In genomic region chr15:81698532-81698931, GRCm38 (mm10) we compare ENCODE assay signal across 19 mouse cellular contexts. TPM values are rescaled to one million over a fixed set of nuclear protein-coding genes. Genes with fewer than 3 reads are reported as not detected.
DNase-seq lines count a peak whose midpoint lies in the region; ATAC-seq and TF ChIP-seq lines count a peak whose summit lies in the region.
"Had no signal": no experiment of that assay in that cellular context is flagged by ENCODE, and none has a peak within 500 bp of the region (broad histone marks: within the 10 kb centered on the region; RNA-seq: fewer than 3 reads in every experiment).

No protein-coding gene starts in this region.

- peaks cover 15% of the 10 kb centered on the region for H3K36me3 ChIP-seq in lung, embryonic 14.5 days (ENCODE audit: insufficient read depth)
- H3K36me3 ChIP-seq in C2C12 (ENCODE audit: control insufficient read depth, insufficient read depth) (peaks cover 20% of the 10 kb centered on the region), myocyte (ENCODE audit: control insufficient read depth, insufficient read depth) (peaks cover 6% of the 10 kb centered on the region)
- H3K36me3 ChIP-seq: midbrain, embryonic 15.5 days had no signal

- peaks cover 23% of the 10 kb centered on the region for H3K27me3 ChIP-seq in lung, embryonic 14.5 days (ENCODE audit: insufficient read depth, low read length)
- H3K27me3 ChIP-seq in C2C12 (ENCODE audit: control insufficient read depth, insufficient read depth, insufficient read length) = peaks cover under 1% of the 10 kb centered on the region
- H3K27me3 ChIP-seq in myocyte (ENCODE audit: control insufficient read depth, insufficient read depth, insufficient read length) = peaks cover 12% of the 10 kb centered on the region

- no peaks in the 10 kb centered on the region for H3K9me3 ChIP-seq in lung, embryonic 14.5 days (ENCODE audit: low read depth, low read length)
- H3K9me3 ChIP-seq: embryonic facial prominence, embryonic 13.5 days; forebrain, embryonic 13.5 days; hindbrain, embryonic 12.5 days; kidney, embryonic 15.5 days; limb, embryonic 13.5 days; lung, embryonic 15.5 days; midbrain, embryonic 15.5 days had no signal

- H3K4me2 ChIP-seq in lung, embryonic 14.5 days = no peak overlapping the region
- H3K4me2 ChIP-seq in myocyte (ENCODE audit: low read depth) = no peak overlapping the region
- H3K4me2 ChIP-seq: embryonic facial prominence, embryonic 13.5 days; forebrain, embryonic 13.5 days; heart, embryonic 12.5 days; hindbrain, embryonic 12.5 days; kidney, embryonic 15.5 days; limb, embryonic 13.5 days; lung, embryonic 15.5 days; midbrain, embryonic 15.5 days had no signal

- no peak for TF ChIP-seq CTCF in lung, embryonic 14.5 days (IDR thresholded peaks at IDR 0.05; ENCODE audit: low read depth)
- no peak for TF ChIP-seq CTCF in lung, adult 2 months (IDR thresholded peaks at IDR 0.05; ENCODE audit: insufficient read depth, low read length)
- TF ChIP-seq CTCF in C2C12 (IDR thresholded peaks at IDR 0.05; ENCODE audit: control insufficient read depth, insufficient read depth, insufficient read length) = no peak

- no peak overlapping the region for H3K4me3 ChIP-seq in lung, embryonic 14.5 days (ENCODE audit: low read depth, low read length)
- H3K4me3 ChIP-seq in lung, adult 2 months (replicated peaks; ENCODE audit: extremely low read depth, low read depth, low read length) = no peak overlapping the region
- no peak overlapping the region for H3K4me3 ChIP-seq in C2C12 (ENCODE audit: insufficient read depth, poor library complexity, severe bottlenecking)
- H3K4me3 ChIP-seq in myocyte = no peak overlapping the region
- H3K4me3 ChIP-seq: embryonic facial prominence, embryonic 13.5 days; erythroblast, embryonic 14.5 days; forebrain, embryonic 13.5 days; gastrocnemius, adult 2 months; heart, embryonic 12.5 days; hindbrain, embryonic 12.5 days; kidney, embryonic 15.5 days; limb, embryonic 13.5 days; lung, embryonic 15.5 days; midbrain, embryonic 15.5 days had no signal

- H3K4me1 ChIP-seq in lung, embryonic 14.5 days (ENCODE audit: insufficient read depth) = no peaks in the 10 kb centered on the region
- H3K4me1 ChIP-seq in lung, adult 2 months (ENCODE audit: control insufficient read depth, insufficient read depth, low read length) = peaks cover 2% of the 10 kb centered on the region; the same call in 1 of the 2 replicates

- TF ChIP-seq POLR2A in lung, adult 2 months (IDR thresholded peaks at IDR 0.05; ENCODE audit: borderline replicate concordance, extremely low read depth, low read depth, low read length) = no peak
- no peak for TF ChIP-seq POLR2A in myocyte (IDR thresholded peaks at IDR 0.05; ENCODE audit: insufficient read length, low read depth)

- no peaks in the 10 kb centered on the region for H3K79me3 ChIP-seq in C2C12 (ENCODE audit: low read depth)

- ATAC-seq in lung, embryonic 14.5 days (ENCODE audit: insufficient read depth) = no peak
- ATAC-seq: forebrain, embryonic 13.5 days; midbrain, embryonic 15.5 days had no signal

- H3K27ac ChIP-seq in lung, embryonic 14.5 days (ENCODE audit: low read depth) = no peak overlapping the region
- H3K27ac ChIP-seq: embryonic facial prominence, embryonic 13.5 days; forebrain, embryonic 13.5 days; gastrocnemius, adult 2 months; hindbrain, embryonic 12.5 days; kidney, embryonic 15.5 days; limb, embryonic 13.5 days; lung, embryonic 15.5 days; midbrain, embryonic 15.5 days had no signal

- H3K79me2 ChIP-seq in C2C12 (ENCODE audit: control insufficient read depth, insufficient read depth) (no peaks in the 10 kb centered on the region), myocyte (ENCODE audit: control insufficient read depth, insufficient read depth) (no peaks in the 10 kb centered on the region)

- WGBS in lung, embryonic 14.5 days = 45% methylated on average over 2 of the region's 2 CpGs
- 33% methylated on average over 2 of the region's 2 CpGs for WGBS in lung, adult 2 months

- no peak overlapping the region for H3K9ac ChIP-seq in lung, embryonic 14.5 days
- H3K9ac ChIP-seq: embryonic facial prominence, embryonic 13.5 days; forebrain, embryonic 13.5 days; heart, embryonic 12.5 days; hindbrain, embryonic 12.5 days; kidney, embryonic 15.5 days; limb, embryonic 13.5 days; lung, embryonic 15.5 days; midbrain, embryonic 15.5 days had no signal

- H3ac ChIP-seq in C2C12 (ENCODE audit: control insufficient read depth, insufficient read length, low read depth) (no peak overlapping the region), myocyte (ENCODE audit: control insufficient read depth, insufficient read length) (no peak overlapping the region)

- peak; percentile 38 for DNase-seq in lung, embryonic 14.5 days
- no peak for DNase-seq in lung, adult 2 months
- DNase-seq in fat pad, adult 2 months (ENCODE audit: extremely low read depth, low read depth, low spot score) = peak; percentile 21
- DNase-seq in gastrocnemius, postnatal 10 days = no peak
- no peak for DNase-seq in kidney, postnatal 25 days
- DNase-seq: cerebellum, adult 11-12 months; gastrocnemius, adult 2 months; layer of hippocampus, adult 9-11 months had no signal

TF ChIP-seq in C2C12, 6 proteins besides CTCF, POLR2A, EP300 and RAD21:
- TF ChIP-seq FOSL1 (IDR thresholded peaks at IDR 0.05; ENCODE audit: insufficient read depth, low read length, poor library complexity, severe bottlenecking) (no peak), MYOD1 (IDR thresholded peaks at IDR 0.05; ENCODE audit: control insufficient read depth, insufficient read length, low read depth) (no peak), USF1 (IDR thresholded peaks at IDR 0.05; ENCODE audit: low read depth) (no peak), CEBPB (IDR thresholded peaks at IDR 0.05; ENCODE audit: low read depth) (peak; percentile 66)
TF ChIP-seq in C2C12: peak in this region for 1.

TF ChIP-seq in myocyte, 11 proteins besides CTCF, POLR2A, EP300 and RAD21:
- no peak for TF ChIP-seq USF1 (IDR thresholded peaks at IDR 0.05; ENCODE audit: low read depth)
- peak; percentile 57 for TF ChIP-seq CEBPB (IDR thresholded peaks at IDR 0.05; ENCODE audit: insufficient read depth, poor library complexity, severe bottlenecking)
- TF ChIP-seq MYOG (IDR thresholded peaks at IDR 0.05; ENCODE audit: control insufficient read depth in 1 of 3, insufficient read depth in 1 of 3, insufficient read length in 2 of 3, low read depth in 2 of 3) = no peak
- TF ChIP-seq SRF (IDR thresholded peaks at IDR 0.05; ENCODE audit: control insufficient read depth, insufficient read length, low read depth) = no peak
- TF ChIP-seq MAX (IDR thresholded peaks at IDR 0.05; ENCODE audit: low read depth) = no peak
- no peak for TF ChIP-seq REST (IDR thresholded peaks at IDR 0.05; ENCODE audit: insufficient read depth, insufficient read length)
- TF ChIP-seq E2F4 (IDR thresholded peaks at IDR 0.05; ENCODE audit: insufficient read depth) = no peak

RNA-seq across cellular contexts. Expression of gene Chadl, which starts 1.4 kb away (rescaled TPM):
- 4.6 and 4.7 TPM in 2 replicates for polyA plus RNA-seq in lung, embryonic 14.5 days (2014; fragmentation: Nextera tagmentation; extraction: Ambion mirVana)
- 3.5 and 6.5 TPM in 2 replicates for polyA plus RNA-seq in lung, adult 2 months (2012; rRNA removed)
- polyA plus RNA-seq in C2C12 (2012; fragmentation: generic; extraction: Trizol) = 1.5 TPM
- 1.3 TPM for polyA plus RNA-seq in myocyte (2012; fragmentation: generic; extraction: Trizol)
- total RNA-seq in gastrocnemius, postnatal 10 days (2021) = 1 to 10 TPM; 2.4 to 3.4 TPM

RNA-seq across cellular contexts. Expression of gene L3mbtl2, which starts 34.8 kb away (rescaled TPM):
- polyA plus RNA-seq in lung, embryonic 14.5 days (2014; fragmentation: Nextera tagmentation; extraction: Ambion mirVana) = 25.8 and 26.7 TPM in 2 replicates
- polyA plus RNA-seq in lung, adult 2 months (2012; rRNA removed) = 11.7 and 16.9 TPM in 2 replicates
- polyA plus RNA-seq in C2C12 (2012; fragmentation: generic; extraction: Trizol) (34.8 TPM), myocyte (2012; fragmentation: generic; extraction: Trizol) (20.0 TPM)
- total RNA-seq in gastrocnemius, postnatal 10 days (2021) = 1 to 10 TPM; 7.5 to 9.3 TPM

RNA-seq across cellular contexts. Expression of gene Zc3h7b, which starts 46.3 kb away (rescaled TPM):
- polyA plus RNA-seq in lung, embryonic 14.5 days (2014; fragmentation: Nextera tagmentation; extraction: Ambion mirVana) = 45.6 and 46.1 TPM in 2 replicates
- polyA plus RNA-seq in lung, adult 2 months (2012; rRNA removed) = 47.5 and 52.4 TPM in 2 replicates
- polyA plus RNA-seq in C2C12 (2012; fragmentation: generic; extraction: Trizol) = 46.9 TPM
- 45.9 TPM for polyA plus RNA-seq in myocyte (2012; fragmentation: generic; extraction: Trizol)
- 10 to 100 TPM; 39.8 to 43.1 TPM for total RNA-seq in gastrocnemius, postnatal 10 days (2021)

RNA-seq across cellular contexts. Expression of gene Rangap1, which starts 46.8 kb away (rescaled TPM):
- polyA plus RNA-seq in lung, embryonic 14.5 days (2014; fragmentation: Nextera tagmentation; extraction: Ambion mirVana) = 101 and 107 TPM in 2 replicates
- polyA plus RNA-seq in lung, adult 2 months (2012; rRNA removed) = 19.7 and 26.5 TPM in 2 replicates
- polyA plus RNA-seq in C2C12 (2012; fragmentation: generic; extraction: Trizol) (233 TPM), myocyte (2012; fragmentation: generic; extraction: Trizol) (96.6 TPM)
- total RNA-seq in gastrocnemius, postnatal 10 days (2021) = 10 to 100 TPM; 28.6 to 31.3 TPM

Comparison
In these comparisons a context has a peak if more than half of its experiments do, and no peak if none do; other contexts are left out.
1. DNase-seq: peak in lung, embryonic 14.5 days (single experiment) and fat pad, adult 2 months (single experiment); none in lung, adult 2 months (single experiment), gastrocnemius, postnatal 10 days (single experiment) and kidney, postnatal 25 days (0 of 2).